Mouse (Mus musculus): ENCODE data around the gene Sell.

Sell gene

DNA sequence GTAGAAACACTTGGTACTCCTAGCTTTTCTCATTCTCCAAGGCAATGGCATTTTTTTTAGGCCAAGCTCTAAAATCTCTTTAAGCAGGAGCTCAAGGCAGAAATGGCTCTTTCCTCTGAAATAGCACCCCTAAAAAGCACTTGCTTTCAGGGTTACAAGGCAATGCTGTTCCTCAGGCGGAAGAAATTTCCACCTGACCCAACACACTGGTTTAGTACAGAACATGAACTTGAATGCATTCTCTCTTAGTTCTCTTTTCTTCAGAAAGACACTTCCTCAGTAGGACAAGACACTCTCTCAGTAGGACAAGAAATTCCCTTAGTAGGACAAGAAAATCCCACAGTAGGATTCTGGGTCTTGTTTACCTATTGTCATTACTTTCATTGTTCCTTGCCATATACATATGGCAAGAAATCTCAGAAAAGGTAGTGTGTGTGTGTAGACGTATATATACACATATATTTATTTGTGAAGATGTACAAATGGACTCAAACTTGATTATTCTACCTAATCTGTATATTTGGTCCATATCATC lies 12.9 kb downstream of the Sell start:
- no peak for DNase-seq (ENCODE audit: low read depth, low spot score)

DNA sequence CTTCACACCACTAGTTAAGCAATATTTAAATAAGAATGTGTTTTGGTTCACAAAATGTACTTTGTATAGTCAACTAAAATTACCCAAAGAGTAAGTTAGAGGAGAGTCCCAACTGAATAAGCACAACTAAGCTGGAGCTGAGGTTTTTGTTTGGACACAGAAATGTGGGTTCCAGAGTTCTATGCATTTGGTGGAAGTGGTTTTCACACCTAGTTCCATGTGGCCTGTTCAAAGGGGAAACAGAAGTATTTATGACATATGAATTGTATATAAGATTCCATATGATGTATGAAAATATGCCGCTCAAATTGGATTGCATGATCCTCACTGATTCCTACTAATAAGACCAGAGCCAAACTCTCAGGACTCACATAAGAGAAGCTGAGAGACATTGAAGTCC lies 13.6 kb downstream of the Sell start:
- DNase-seq (ENCODE audit: low read depth, low spot score), result no peak

DNA sequence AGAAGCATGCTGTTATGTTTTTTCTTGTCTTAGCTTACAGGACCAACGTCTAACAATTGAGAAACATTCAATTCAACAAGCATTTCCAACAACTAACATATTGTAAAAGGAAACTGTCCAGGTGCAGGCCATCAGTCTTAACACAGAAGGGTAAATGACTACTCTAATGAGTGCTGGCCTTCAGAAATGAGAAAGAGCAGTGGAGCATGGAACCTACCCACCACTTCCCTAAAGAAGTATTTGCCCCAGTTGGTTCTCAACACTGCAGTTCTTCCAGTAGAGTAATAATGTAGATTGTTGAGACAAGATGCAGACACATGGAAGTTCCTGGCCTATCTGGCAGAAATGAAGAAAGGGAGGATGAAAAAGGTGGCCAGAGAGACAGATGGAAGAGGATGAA lies 14.7 kb downstream of the Sell start:
- no peak for DNase-seq (ENCODE audit: low read depth, low spot score)

DNA sequence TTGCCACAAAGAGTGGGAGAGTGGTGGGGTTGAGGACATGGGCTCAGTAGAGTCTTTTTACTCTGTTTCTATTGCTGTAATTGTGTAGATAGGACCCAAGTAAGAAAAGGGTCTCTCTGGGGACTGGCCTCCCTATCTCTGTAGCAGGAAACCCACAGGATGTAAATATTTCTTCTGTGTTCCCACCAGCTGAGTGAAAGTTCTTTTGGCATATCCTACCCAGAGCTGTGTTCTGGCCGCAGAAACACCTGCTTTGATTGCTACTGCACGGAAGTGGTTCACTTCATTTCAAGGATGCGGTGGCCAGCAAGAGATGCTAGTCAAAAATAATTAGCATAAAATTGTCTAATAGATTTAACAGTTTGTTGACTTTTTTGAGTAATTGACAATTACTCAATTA lies 15.2 kb downstream of the Sell start:
- no peak for DNase-seq (ENCODE audit: low read depth, low spot score)

DNA sequence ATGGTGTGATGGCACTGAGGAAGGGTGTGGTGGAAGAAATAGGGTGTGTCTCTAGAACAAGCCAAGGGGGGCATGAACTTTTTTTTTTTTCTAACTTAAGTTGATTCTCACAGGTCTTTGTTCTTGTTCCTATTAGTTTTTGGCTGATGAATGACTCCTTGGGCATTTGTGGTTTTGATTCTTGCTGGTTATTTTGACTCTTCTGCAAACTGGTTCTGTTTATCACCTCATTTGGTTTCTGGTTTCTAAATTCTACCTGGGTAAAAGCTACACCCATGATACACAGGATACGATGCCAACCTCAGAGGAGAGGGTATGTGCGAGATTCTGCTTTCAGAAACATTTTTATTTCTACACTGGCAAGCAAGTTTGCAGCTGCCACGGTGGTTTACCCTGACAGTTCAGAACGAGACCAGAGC lies 16.6 kb downstream of the Sell start:
- DNase-seq (ENCODE audit: low read depth, low spot score), result no peak

DNA sequence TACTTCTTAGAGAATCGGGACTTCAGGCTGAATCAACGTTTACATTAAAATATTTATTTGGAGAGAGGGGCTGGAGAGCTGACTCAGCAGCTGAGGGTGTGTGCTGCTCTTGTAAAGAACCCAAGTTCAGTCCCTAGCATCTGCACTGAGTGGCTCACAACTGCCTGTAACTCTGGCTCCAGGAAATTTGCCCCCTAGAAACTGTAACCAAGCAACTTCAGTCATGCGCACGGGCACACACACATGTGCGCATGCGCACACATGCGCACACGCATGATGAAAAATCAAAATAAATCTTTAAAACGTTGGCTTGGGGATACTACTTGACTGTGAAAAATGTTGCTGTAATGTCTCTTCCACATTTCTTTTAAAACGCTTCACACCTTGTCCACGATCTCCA lies 17.3 kb downstream of the Sell start:
- DNase-seq (ENCODE audit: low read depth, low spot score), result no peak

DNA sequence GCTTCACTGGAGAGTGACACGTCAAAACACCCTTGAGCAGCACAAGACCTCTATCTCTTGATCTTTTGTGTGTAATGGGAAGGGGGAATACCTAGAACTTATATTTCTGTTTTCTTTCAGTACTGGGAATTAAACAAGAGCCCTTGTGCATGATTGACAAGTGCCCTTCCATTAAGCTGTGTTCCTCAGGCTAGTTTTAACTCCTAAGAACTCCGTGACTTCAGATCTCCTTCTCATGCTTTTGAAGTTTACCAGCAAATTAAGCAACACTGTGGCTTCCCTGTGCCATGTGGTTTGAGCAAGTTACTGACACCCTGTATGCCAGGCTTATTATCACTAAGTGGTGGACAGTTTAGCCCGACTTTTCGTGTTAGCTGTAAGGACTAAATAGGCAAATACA lies 21.3 kb downstream of the Sell start:
- no peak for DNase-seq (ENCODE audit: low read depth, low spot score)

DNA sequence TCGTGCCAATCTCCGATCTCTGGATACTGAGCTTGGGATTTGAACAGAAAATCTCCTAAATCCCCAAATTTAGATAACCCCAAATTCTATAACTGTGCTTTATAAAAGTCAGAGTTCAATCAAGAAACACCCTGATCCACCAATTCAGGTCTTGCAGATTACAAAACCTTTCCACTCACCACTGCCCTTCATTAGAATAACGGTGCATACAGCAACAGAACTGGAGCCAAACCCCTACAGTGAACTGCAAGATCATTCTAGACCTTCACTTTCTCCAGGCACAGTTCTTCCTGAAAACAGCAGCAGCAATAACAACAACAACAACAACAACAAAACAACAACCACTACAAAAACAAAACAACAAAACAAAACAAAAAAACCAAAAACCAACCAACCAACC lies 25.0 kb downstream of the Sell start:
- no peak for DNase-seq (ENCODE audit: low read depth, low spot score)

DNA sequence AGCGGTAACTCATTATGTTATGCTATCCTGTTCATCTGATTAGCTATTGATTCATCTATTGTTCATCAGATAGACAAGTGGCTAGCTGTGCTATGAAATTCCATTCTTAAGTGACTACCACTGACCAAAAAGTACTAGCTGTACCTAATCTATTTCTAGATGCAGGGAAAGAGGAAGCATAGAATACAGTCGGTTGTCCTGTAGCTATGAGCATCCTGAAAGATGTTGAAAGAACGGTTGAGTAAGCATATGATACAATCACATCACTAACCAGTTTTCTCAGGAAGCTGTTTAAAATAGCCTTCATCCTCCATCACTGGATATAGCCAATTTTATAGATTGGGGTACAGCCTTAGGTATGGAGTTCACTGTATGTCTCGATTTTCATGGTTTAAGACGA lies 26.1 kb downstream of the Sell start:
- no peak for DNase-seq (ENCODE audit: low read depth, low spot score)

DNA sequence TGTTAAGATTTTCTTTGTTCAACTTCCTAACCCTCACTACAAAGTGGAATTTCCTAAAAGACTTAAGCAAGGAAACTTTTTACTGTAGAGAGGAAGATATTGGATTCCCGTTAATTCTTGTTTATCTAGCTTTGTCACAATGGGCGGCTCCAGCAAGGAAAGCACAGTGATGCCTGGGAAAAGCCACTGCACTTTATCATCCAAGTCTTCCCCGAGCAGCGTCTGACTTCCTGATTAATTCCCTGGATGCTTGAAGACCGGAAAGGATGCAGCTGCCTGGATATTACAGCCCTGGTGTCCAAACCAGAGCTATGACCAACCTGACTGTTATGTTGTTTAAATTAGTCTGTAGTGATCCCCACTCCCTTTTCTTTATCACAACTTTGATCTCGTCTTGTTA lies 35.0 kb downstream of the Sell start:
- DNase-seq (ENCODE audit: low read depth, low spot score), result no peak

DNA sequence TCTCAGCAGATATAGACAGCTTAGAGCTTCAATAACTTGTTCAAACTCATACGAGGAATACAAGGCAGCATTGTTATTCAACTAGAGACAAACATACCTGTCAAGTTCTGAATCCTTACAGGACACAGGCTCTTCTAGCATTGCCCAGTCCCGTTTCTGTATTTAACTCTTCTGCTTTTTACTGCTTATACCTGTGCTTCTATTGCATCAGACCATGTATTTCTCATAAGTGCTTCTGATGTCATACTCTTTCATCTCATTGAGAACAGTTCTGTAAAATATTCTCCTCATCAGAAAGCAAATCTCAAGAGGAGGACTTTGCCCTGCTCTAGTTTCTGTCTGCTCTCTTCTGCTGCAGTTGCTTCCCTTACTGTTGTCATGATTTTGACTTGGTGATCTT lies 36.1 kb downstream of the Sell start:
- no peak for DNase-seq (ENCODE audit: low read depth, low spot score)

DNA sequence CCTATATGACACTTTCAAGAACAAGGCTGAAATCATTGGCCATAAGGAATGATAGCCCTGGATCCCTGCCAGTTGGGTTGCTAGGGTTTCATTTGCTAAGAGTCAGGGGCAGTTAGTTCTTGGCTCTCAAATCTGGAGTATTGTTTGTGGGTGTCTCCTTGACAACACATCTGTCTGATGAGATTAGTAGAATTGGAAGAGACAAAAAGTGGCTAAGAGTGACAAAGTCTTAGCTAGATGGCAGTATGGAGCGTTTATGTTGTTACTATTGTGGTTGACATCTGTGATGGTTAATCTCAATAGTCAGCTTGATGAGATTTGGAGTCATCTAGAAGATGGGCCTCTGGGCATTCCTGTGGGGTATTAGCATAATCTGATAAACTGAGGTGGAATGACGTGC lies 36.6 kb downstream of the Sell start:
- no peak for DNase-seq (ENCODE audit: low read depth, low spot score)

DNA sequence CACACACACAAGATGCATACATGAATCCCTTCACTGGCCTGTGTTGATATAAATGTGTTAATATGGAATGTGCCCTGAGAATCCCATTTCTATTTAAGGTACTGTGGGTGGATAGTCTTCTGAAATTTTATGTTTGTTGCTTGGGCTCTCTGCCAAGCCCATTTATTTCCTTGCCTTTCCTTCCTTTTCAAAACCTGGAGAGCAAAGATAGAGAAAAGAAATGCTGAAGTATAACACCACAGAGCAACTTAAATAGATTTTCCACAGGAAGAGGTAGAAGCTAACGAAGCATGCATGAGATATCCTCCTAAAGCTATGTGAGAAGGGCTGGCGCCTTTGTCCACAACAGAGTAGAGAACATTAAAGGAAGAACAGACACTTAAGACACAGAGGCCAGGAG lies 48.0 kb downstream of the Sell start:
- no peak for DNase-seq (ENCODE audit: low read depth, low spot score)

DNA sequence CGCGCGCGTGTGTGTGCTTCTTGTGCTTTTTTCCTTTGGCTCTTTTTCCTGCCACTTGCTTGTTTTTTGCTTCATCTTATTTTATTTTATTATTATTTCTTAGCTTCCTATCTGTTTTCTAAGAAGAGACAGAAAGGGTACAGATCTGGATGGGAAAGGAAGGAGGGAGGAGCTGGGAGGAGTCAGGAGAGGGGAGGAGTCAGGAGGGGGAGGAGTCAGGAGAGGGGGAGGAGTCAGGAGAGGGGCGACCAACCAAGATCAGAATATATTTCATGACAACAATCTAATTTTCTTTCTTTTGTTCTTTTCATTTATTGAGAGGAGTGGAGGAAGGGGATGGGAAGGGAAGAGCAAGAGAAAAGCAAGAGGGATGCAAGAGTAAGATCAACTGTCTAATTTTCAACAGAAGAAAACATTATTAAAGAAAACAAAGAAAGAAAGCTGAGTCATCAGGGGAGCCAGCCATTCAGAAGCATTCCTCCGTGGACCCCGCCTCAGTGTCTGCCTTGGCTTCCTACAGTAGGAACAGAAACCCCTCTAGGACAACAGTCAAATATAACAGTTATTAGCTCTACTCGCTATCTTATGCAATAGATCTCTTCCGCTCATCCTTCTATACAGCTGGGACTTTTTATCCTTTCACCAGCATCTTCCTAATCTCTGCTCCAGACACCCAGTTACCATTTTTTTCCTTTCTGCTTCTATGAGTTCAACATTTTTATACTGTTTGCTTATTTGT lies 49.0 kb downstream of the Sell start:
- DNase-seq (ENCODE audit: low read depth, low spot score), result no peak

DNA sequence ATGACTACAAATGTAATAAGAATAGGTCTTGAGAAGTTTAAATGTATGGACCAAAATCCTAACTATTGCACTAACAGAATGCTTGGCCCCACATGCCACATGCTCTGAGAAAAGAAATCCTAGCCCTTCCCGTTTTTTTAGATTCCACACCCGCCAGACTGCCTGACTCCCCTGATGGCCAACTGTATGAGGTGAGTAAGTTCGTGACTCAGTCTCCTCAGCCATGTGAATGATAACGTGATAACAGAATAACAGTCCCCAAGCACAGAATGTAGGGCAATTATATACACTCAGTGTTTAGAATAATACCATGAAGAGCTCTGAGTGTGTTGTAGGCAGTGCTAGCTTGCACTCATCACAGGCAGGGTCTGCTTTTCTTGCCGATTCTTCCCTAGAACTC lies 52.5 kb downstream of the Sell start:
- DNase-seq (ENCODE audit: low read depth, low spot score), result no peak

DNA sequence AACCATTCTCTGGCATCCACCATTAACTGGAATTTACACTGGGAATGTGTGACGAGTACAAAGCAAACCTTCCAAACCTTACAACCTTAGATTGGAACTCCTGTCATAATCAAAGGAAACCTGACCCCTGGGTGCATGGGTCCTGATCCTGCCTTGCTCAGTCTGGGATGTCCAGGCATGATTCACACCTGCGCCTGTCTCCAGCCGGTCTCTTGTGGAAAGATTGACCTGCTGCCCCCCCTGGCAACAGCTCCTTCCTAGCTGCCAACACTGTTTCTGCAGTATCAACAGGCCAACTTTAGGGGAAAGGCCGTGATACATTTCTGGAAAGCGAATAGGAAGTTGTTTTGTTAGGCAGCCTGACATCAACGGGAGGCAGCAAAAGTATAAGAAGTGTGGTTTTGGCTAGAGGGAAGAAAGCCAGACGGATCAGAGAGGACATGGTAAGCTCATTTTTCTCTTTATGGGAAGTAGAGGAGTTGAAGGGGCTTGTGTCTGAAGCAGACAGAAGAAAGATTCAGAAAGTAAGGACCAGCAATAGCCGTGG lies 53.2 kb downstream of the Sell start, which contains the start of gene Selp:
Gene Selp, plus strand, starts transcription at position 318 of the 547 bp plus-strand sequence.
- no peak for DNase-seq (ENCODE audit: low read depth, low spot score)

DNA sequence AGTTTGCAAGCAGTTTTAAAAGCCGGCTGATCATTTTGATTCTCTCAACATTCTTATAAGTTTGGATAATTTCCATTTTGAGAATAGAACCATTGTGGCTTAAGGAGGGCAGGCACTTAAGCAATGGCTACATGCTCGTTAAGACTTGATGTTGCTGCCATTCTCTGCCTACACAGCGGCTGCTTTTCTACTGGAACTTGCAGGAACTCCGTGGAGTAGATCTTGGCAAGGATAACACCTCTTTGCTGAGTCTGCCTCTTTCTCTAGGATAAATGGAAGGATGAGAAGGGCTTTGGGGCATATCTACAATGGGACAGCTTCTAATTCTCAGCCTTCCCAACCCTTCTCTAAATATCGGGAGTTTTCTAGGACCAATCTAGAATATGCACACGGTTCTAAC lies 53.9 kb downstream of the Sell start:
- no peak for DNase-seq (ENCODE audit: low read depth, low spot score)

DNA sequence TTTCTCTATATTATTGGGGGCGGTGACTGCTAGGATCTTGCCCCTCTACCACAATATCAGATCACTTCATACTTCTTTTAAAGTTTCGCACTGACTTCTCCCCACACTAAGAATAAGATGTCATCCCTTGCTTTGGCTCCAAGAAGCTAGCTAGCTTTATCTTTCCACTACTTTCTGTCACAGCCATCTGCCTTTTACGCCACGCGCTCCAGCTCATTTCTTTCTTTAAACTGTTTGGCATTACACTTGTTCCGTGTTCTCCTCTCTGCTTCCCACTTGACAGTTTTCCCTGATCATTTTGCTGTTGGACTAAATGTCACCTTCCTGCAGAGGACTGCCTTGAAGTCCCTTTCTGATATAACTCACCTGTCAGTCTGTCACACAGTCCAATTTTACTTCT lies 56.1 kb downstream of the Sell start:
- DNase-seq (ENCODE audit: low read depth, low spot score), result no peak

DNA sequence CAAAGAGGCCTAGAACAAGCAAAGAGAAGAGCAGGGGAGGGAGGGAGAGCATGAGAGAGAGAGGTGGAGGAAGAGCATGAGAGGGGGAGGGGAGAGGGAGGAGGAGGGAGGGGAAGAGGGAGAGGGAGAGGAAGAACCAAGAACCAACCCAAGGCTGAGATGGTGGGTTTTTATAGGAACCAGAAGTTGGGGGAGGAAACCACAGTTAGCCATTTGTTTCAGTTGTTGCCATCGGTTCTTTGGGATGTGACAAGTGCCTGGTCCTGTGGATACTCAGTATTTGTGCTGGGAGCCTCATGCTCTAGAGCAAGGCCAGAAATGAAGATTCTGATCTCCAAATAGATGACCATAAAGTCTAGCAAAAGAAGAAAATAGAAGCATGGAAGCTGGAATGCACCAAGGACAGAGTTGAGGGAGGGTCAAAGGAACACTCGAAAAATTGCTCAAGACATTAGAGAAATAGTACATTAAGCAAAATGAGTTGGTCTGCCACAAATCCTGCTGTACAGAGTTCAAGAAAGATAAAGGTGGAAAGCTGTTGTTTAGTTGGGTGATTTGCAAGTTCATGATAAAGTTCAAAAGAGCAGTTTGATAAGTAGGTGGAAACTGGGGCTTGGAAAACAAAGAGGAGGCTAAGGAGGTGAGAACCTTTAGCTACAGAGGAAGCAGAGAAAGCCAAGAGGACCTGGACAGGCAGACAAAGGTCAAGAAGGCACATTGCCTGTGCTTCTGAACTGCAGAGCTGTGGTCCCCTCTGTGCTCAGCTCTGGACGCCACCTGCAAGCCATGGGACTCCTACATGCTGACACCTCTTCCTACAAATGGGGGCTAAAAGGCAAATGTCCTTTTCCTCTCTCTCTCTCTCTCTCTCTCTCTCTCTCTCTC lies 58.4 kb downstream of the Sell start:
- no peak for DNase-seq (ENCODE audit: low read depth, low spot score)

DNA sequence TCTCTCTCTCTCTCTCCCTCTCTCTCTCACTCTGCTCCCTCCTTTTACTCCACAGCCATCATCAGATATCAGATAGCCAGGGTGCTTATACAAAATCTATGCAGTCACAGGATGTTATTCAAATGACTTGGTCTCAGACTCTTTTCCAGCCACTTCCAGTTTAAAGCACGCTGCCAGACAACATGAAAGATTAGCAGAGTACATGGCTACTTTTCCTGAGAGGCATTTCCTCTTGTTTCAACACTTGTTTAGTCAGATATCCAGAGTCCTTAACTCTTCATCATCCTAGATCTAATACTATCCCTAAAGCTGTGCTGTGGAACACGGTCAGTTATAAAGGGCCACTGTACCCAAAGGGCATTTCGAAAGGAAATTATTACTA lies 59.0 kb downstream of the Sell start:
- no peak for DNase-seq (ENCODE audit: low read depth, low spot score)

DNA sequence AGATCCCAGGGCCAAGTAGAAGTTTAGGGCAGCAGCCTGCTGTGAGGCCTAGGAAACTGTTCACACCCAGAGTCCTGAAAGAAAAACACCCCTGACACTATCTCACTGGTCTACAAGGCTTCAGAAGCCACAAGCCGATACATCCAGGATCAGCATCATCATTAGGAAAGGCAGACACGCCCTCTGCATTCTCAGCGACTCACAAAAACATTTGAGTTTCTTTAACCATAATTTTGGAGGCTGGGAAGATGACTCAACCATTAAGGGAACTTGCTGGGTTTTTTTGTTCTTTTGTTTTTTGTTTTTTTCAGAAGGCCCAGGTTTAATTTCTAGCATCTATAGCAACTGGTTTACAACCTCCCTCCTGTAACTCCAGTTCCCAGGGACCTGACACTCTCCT lies 62.1 kb downstream of the Sell start:
- no peak for DNase-seq (ENCODE audit: low read depth, low spot score)

DNA sequence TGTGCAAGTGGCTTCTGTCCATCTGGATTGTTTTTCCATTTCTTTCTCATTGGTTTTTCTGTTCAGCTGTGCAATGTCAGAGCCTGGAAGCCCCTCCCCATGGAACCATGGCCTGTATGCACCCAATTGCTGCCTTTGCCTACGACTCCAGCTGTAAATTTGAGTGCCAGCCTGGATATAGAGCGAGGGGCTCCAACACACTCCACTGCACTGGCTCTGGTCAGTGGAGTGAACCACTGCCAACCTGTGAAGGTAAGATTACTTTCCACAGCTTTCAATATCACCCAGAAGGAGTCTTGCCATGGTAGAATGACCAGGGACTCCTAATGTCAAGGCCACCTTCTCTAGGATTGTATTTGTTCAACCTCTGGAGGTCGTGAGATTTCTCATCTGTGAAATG lies 68.2 kb downstream of the Sell start:
- no peak for DNase-seq (ENCODE audit: low read depth, low spot score)

DNA sequence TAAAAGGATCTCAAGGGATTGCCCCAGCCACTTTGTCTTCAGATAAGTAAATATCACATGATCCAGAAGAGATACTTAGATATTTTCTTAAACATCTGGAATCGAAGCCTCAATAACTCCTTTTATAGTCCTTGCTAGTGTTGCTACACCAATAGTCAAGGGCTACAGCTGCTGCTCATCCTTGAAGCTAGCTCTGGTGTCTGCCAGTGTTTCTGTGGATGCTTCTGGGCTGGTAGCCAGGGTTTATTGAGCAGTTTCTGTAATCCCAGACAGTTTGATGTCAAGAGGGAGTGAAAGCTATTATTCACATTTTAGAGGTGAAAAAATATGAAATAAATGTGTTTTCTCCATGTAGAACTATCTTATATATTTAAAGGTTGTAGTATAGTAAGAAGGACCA lies 70.8 kb downstream of the Sell start:
- DNase-seq (ENCODE audit: low read depth, low spot score), result no peak
